Mouse (Mus musculus) right cerebral cortex, adult 2 months (tissue): ENCODE data around the gene Slc47a1.

ENCODE experiments used
- DNase-seq, 2 experiments: peaks; one replicate each; pipeline ENCODE4 v3.0.0; 2021 to 2022; ENCODE audit warnings: low spot score in 2 of 2

Slc47a1 gene

GRCm38 (mm10) chr11:61378651-61379050 is 506 bp upstream of the Slc47a1 start:
- DNase-seq: no peak

GRCm38 (mm10) chr11:61368668-61369067 is 9.5 kb downstream of the Slc47a1 start:
- DNase-seq: no peak

GRCm38 (mm10) chr11:61366517-61367273 is 11.4 kb downstream of the Slc47a1 start:
- DNase-seq: no peak

- DNase-seq: no peak
Measured at GRCm38 (mm10) chr11:61365938-61366337, 12.2 kb downstream of the Slc47a1 start.

GRCm38 (mm10) chr11:61364096-61364495 is 14.0 kb downstream of the Slc47a1 start:
- DNase-seq: no peak

GRCm38 (mm10) chr11:61361515-61362190 is 16.5 kb downstream of the Slc47a1 start:
- no peak for DNase-seq

GRCm38 (mm10) chr11:61356600-61356999 is 21.5 kb downstream of the Slc47a1 start:
- DNase-seq: no peak

GRCm38 (mm10) chr11:61356111-61356510 is 22.0 kb downstream of the Slc47a1 start:
- no peak for DNase-seq

- DNase-seq: no peak
Measured at GRCm38 (mm10) chr11:61355351-61355750, 22.8 kb downstream of the Slc47a1 start.

GRCm38 (mm10) chr11:61354346-61354745 is 23.8 kb downstream of the Slc47a1 start:
- DNase-seq: no peak

- DNase-seq: no peak
Measured at GRCm38 (mm10) chr11:61353038-61353437, 25.1 kb downstream of the Slc47a1 start.

- no peak for DNase-seq
Measured at GRCm38 (mm10) chr11:61352138-61352651, 25.9 kb downstream of the Slc47a1 start.

GRCm38 (mm10) chr11:61349337-61349736 is 28.8 kb downstream of the Slc47a1 start:
- peak; percentile 57 to 66 for DNase-seq

GRCm38 (mm10) chr11:61346133-61346532 is 32.0 kb downstream of the Slc47a1 start:
- DNase-seq: no peak

- peak in 1 of 2 experiments; percentile 4 for DNase-seq
Measured at GRCm38 (mm10) chr11:61342505-61343420, 35.4 kb downstream of the Slc47a1 start, which contains the start of gene Slc47a2. Gene Slc47a2 (minus strand): TSS chr11:61342860.

- no peak for DNase-seq
Measured at GRCm38 (mm10) chr11:61341971-61342370, 36.2 kb downstream of the Slc47a1 start.

- DNase-seq: no peak
Measured at GRCm38 (mm10) chr11:61341233-61341632, 36.9 kb downstream of the Slc47a1 start.

- DNase-seq: no peak
Measured at GRCm38 (mm10) chr11:61340374-61340773, 37.8 kb downstream of the Slc47a1 start.

GRCm38 (mm10) chr11:61337586-61337985 is 40.6 kb downstream of the Slc47a1 start:
- DNase-seq: no peak

GRCm38 (mm10) chr11:61320904-61321687 is 57.0 kb downstream of the Slc47a1 start:
- no peak for DNase-seq
